Mouse (Mus musculus): ENCODE data around the gene Morc2a. TPM values are rescaled to one million over a fixed set of nuclear protein-coding genes. Genes with fewer than 3 reads are reported as not detected.

Morc2a gene
- total RNA-seq, 2 experiments from 2014 or later = 33.4 to 47.0 TPM

DNA sequence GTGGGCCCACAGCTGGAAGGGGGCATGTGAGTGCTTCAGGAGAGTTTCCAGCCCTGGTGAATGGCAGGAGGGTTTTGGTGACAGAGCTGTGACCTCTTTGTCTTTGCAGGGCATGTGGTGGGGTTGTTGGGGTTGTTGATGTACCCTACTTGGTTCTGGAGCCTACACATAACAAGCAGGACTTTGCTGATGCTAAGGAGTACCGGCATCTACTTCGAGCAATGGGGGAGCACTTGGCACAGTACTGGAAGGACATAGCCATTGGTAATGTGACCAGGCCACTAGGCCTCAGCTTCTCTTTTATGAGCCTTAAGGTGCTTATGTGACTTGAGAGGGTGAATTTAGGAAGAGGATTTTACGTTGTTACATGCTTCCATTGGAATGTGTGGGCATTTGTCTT is 30.8 kb downstream of the Morc2a start:
- DNase-seq (ENCODE audit: low spot score in 2 of 2) = no peak
- intact Hi-C loops (cut with DNase I) = no loop called here

GRCm38 (mm10) chr11:3683696-3684095 is 34.7 kb downstream of the Morc2a start:
- no peak for DNase-seq (ENCODE audit: low spot score in 2 of 2)
- intact Hi-C loops (cut with DNase I) = no loop called here

DNA sequence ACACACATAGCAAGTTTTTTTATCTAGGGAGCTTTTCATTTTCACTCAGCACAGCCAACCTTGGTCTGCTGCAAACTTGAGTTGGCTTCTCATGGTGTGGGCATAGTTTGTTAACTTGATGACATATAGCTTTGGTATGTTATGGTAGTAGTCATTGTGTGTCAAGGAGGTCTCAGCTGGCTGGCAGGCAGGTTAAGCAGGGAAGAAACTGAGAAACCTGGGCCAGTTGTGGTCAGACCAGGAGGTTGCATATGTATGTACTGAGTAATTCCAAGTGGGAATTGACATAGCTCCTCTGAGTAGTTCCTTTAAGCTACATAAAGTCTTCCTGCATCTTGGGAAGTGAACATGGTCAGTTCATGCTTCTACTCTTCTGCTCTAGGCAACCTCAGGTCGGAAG is 35.2 kb downstream of the Morc2a start:
- intact Hi-C loops (cut with DNase I) = no loop called here
- DNase-seq (ENCODE audit: low spot score in 2 of 2) = no peak

DNA sequence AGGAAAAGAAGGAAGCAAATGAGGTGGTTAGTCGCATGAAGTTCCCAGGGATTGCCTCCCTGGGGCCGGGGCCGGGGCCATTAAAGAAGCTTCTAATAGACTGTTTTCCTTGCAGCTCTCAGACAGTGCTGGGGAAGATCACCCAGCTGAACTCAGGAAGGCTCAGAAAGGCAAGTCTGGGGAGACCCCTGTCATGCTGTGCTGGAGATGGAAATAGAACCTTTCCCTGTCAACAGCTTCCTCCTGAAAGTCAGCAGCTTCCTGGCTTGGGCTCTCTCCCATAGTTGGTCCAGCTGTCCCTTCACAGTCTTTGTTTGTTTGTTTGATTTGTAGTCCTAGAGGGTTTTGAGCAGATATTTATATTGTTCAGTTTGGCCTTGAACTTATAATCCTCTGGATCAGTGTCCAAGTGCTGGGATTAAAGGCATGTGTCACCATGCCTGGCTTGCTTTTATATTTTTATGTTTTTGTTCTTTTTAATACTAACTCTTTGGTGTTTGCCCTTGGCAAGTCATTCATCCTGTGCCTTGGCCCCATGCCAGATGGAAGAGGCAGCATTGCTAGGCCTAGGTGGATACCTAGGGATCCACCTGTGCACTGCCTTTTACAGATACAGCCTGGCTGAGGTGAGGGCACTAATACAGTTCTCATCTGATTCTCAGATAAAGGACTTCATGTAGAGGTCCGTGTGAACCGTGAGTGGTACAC is 35.9 kb downstream of the Morc2a start:
- no peak for DNase-seq (ENCODE audit: low spot score in 2 of 2)
- intact Hi-C loops (cut with DNase I) = no loop called here

- intact Hi-C loops (cut with DNase I) = no loop called here
- no peak for DNase-seq (ENCODE audit: low spot score in 2 of 2)
Observed at GRCm38 (mm10) chr11:3685431-3685830, 36.4 kb downstream of the Morc2a start.

GRCm38 (mm10) chr11:3686318-3686717 is 37.3 kb downstream of the Morc2a start:
- intact Hi-C loops (cut with DNase I) = no loop called here
- no peak for DNase-seq (ENCODE audit: low spot score in 2 of 2)

DNA sequence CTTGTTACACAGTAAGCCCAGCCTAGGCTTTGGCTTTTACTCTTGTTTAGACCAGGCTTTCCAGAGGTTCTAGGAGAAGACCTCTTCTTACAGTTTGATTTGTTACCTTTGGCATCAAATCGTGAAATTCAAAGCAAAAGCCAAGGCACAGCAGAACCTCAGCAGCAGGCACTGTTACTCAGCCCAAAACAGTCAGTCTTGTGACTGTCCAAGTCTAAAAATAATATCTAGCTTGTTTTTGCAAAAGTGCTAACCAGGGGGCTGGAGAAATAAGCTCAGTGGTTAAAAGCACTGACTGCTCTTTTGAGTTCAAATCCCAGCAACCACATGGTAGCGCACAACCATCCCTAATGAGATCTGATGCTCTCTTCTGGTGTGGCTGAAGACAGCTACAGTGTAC is 37.9 kb downstream of the Morc2a start:
- DNase-seq (ENCODE audit: low spot score in 2 of 2) = no peak
- intact Hi-C loops (cut with DNase I) = no loop called here

- intact Hi-C loops (cut with DNase I) = no loop called here
- DNase-seq (ENCODE audit: low spot score in 2 of 2) = no peak
Observed at GRCm38 (mm10) chr11:3691746-3692145, 42.8 kb downstream of the Morc2a start.

- no peak for DNase-seq (ENCODE audit: low spot score in 2 of 2)
- intact Hi-C loops (cut with DNase I) = loop anchor here (5.0 kb wide), 1 partner anchor 91 kb away; no protein-coding TSS in a partner anchor
Observed at GRCm38 (mm10) chr11:3696086-3696616, 47.2 kb downstream of the Morc2a start.

DNA sequence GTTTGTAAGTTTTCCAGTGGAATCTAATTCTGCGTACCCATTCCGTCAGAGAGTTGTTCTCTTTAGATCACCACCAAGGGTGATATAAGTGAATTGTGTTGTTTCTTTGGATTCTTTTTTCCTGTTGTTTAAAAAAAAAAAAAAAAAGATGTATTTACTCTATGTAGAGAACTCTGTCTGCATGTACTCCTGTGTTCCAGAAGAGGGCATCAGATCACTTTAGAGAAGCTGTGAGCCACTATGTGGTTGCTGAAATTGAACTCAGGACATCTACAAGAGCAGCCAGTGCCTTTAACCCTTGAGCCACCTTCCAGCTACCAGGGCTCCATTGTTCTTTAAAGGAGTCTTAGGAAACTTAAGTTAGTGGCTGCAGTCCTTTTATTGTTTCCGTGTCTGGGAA is 48.5 kb downstream of the Morc2a start:
- intact Hi-C loops (cut with DNase I) = loop anchor here (5.0 kb wide), 1 partner anchor 90 kb away; no protein-coding TSS in a partner anchor
- DNase-seq (ENCODE audit: low spot score in 2 of 2) = no peak

GRCm38 (mm10) chr11:3703089-3703992 is 54.4 kb downstream of the Morc2a start:
- intact Hi-C loops (cut with DNase I) = no loop called here
- no peak for DNase-seq (ENCODE audit: low spot score in 2 of 2)

DNA sequence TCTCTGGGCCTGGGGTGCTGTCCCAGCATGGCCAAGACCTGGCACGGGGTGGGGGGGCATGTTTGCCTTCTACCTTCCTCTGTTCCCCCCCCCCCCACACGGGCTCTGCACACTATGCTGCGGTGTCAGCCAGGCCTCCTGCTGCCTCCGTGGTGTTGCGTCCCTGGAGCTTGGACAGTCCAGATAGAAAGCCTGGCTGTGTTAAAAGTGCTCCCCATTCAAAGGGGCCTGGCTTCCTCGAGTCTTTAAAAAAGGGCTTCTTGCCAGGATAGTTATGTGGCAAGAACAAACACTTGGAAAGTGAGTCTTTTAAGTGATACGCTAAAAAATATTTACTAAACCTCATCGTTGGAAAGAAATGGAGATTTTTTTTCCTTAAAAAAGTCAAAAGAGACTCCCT is 55.4 kb downstream of the Morc2a start:
- intact Hi-C loops (cut with DNase I) = no loop called here
- no peak for DNase-seq (ENCODE audit: low spot score in 2 of 2)

- DNase-seq (ENCODE audit: low spot score in 2 of 2) = no peak
- intact Hi-C loops (cut with DNase I) = no loop called here
Observed at GRCm38 (mm10) chr11:3707057-3707456, 58.1 kb downstream of the Morc2a start.

GRCm38 (mm10) chr11:3710203-3710602 is 61.2 kb downstream of the Morc2a start:
- intact Hi-C loops (cut with DNase I) = loop anchor here (10.0 kb wide), 1 partner anchor 205 kb away; the partner anchor contains the start of gene Slc35e4
- DNase-seq (ENCODE audit: low spot score in 2 of 2) = no peak

DNA sequence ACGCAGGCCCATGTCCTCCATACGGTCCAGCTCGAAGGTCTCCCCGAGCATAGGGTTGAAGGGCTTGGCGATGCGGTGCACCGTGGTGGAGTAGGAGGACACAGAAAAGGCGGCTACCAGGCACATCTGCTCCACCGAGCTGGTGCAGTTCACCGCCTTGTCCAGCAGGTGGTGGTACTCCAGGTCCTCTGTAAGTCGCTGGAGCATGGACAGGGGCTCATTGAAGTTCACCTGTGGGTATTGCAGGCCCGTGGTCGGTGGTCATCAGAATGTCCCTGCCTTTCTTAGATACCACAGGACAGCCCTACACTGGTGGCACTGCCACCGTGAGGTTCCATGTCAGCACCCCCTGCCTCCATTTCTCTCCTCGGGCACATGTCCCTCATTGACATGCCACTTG is 65.5 kb downstream of the Morc2a start:
- intact Hi-C loops (cut with DNase I) = loop anchor here (1.0 to 10.0 kb wide), 2 partner anchors 72 to 200 kb away; partner anchors contain the start of gene Slc35e4

DNA sequence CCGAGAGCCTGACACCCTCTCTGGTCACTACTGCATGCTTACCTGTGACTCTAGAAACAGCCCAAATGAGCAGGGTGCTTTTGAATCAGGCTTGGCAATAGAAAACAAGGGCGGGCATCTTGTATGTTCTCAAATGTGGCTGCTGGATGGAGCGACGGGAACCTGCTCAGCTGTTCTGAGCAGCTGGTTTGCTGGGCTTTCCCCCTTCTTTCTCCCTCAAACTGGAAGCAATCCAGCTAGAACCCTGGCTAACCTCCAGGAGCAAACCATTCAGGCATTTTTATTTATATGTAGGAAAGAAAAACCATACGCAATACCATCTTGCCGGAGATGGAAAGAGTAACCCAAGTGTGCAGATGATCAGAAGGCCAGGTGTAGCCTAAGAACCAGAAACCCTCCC is 67.7 kb downstream of the Morc2a start:
- DNase-seq (ENCODE audit: low spot score in 2 of 2) = no peak

More for the DNA sequence above, 65.5 kb downstream of the Morc2a start:
- DNase-seq (ENCODE audit: low spot score in 2 of 2) = peak; percentile 71 to 73

DNA sequence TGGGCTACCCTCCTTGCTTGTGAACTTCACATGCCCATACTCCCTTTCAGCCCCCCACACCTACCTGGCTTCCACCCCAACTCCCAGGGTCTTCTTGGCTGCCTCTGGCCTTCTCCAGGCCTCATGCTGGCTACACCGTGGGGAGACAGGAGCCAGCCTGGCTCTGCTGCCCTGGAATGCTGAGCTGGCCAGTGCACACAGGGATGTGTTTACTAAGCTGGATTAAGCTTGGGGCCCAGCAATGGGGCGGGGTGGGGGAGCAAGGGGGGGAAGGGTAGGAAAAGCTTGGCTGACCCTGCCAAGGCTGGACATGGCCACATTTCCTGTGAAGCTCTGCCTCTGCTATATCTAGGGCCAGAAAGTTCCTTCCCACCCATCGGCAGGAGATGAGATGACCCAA is 73.0 kb downstream of the Morc2a start:
- intact Hi-C loops (cut with DNase I) = loop anchor here (5.0 kb wide), 1 partner anchor 40 kb away; no protein-coding TSS in a partner anchor

More for the DNA sequence above, 67.7 kb downstream of the Morc2a start:
- intact Hi-C loops (cut with DNase I) = loop anchor here (10.0 kb wide), 1 partner anchor 198 kb away; the partner anchor contains the start of gene Slc35e4

GRCm38 (mm10) chr11:3722861-3723260 is 73.9 kb downstream of the Morc2a start:
- no peak for DNase-seq (ENCODE audit: low spot score in 2 of 2)
- intact Hi-C loops (cut with DNase I) = loop anchor here (5.0 kb wide), 1 partner anchor 39 kb away; no protein-coding TSS in a partner anchor

More for the DNA sequence above, 73.0 kb downstream of the Morc2a start:
- DNase-seq (ENCODE audit: low spot score in 2 of 2) = no peak

DNA sequence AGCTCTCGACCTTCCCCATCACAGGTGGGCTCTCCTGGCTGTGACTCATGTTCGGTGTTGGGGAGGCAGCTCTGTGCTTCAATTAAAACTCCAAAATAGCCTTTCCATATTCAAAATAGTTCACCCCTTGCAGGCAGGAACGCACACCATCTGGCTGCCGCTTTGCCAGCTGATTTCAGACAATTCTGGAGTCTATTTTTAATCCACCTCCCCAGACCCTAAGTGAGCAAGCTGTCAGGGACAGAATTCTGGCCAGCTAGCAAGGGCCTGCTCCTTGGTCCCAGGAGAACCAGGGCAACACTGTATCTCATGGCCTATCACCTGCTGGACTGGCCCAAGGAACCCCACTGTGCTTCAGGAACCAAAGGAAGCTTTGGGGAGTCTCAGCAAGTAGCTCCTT is 74.9 kb downstream of the Morc2a start:
- DNase-seq (ENCODE audit: low spot score in 2 of 2) = peak; percentile 65 to 67
- intact Hi-C loops (cut with DNase I) = loop anchor here (5.0 kb wide), 1 partner anchor 38 kb away; no protein-coding TSS in a partner anchor

GRCm38 (mm10) chr11:3724726-3725125 is 75.7 kb downstream of the Morc2a start:
- DNase-seq (ENCODE audit: low spot score in 2 of 2) = peak in 1 of 2 experiments; percentile 55
- intact Hi-C loops (cut with DNase I) = loop anchor here (5.0 kb wide), 1 partner anchor 38 kb away; no protein-coding TSS in a partner anchor
